Mouse (Mus musculus) spleen, adult 2 months (tissue): ENCODE data around the gene Gm10295.

ENCODE experiments used
- CTCF ChIP-seq: fragments of 200-500 bp; IDR thresholded peaks from 2 replicates; pipeline ENCODE4 v1.5.1; 2011; ENCODE audit warnings: mild to moderate bottlenecking, inconsistent platforms; ENCODE audit not compliant: insufficient read depth, insufficient read length, insufficient replicate concordance; ENCODE audit errors: extremely low read depth
- POLR2A ChIP-seq: fragments of 200-500 bp; IDR thresholded peaks from 2 replicates; pipeline ENCODE4 v1.6.1; 2011; ENCODE audit warnings: low read depth, low read length, inconsistent platforms

- TF ChIP-seq CTCF (no peak), POLR2A (no peak)
Observed at GRCm38 (mm10) chr7:71374059-71374458, 22.8 kb upstream of the Gm10295 start.
